Mouse (Mus musculus) splenic B cell, adult 2 months (primary cell): ENCODE measurements at regions not wholly inside any gene's neighbourhood (a gene's known extent, or its start where the extent isn't known, plus 50 kb on each side); places are given as distances from the start of the nearest gene placed in this dataset.

Experiments
- DNase-seq: peaks from one replicate; pipeline ENCODE4 v3.0.0-alpha.2; 2011; ENCODE audit warnings: low read depth, low spot score
- H3K27me3 ChIP-seq: 2 replicates; pipeline ENCODE4 v1.6.1; 2012; ENCODE audit warnings: mild to moderate bottlenecking, low read length, moderate library complexity, mixed read lengths; ENCODE audit not compliant: control insufficient read depth, poor library complexity, insufficient read depth, severe bottlenecking
- H3K36me3 ChIP-seq: 2 replicates; pipeline ENCODE4 v1.6.1; 2012; ENCODE audit warnings: mild to moderate bottlenecking, low read length, moderate library complexity, mixed read lengths; ENCODE audit not compliant: control insufficient read depth, poor library complexity, insufficient read depth, severe bottlenecking

GRCm38 (mm10) chr3:80284656-80285055, 400.3 kb downstream of the Fam198b start:
- no peaks in the 10 kb centered on the region for H3K27me3 ChIP-seq
- no peak for DNase-seq

DNA sequence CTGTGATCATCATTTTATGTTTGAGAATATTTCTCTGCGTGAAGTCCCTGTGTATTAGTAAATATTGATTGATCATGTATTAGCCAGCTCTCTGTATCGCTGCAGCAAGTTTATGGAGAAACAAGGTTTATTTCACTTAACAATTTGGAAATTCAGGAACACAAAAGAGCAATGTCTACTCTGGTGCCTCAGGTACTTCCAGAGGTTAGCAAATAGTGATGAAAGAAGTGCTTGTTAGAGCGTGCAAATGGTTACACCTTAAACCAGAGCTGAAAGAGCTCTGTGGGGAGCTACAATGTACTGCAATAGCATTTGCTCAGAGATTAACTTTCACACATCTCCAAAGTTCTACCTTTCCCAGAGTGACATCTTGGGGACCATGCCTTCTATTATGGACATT, 400.9 kb downstream of the Fam198b start:
- H3K36me3 ChIP-seq: no peaks in the 10 kb centered on the region
- DNase-seq: no peak
- no peaks in the 10 kb centered on the region for H3K27me3 ChIP-seq

More at GRCm38 (mm10) chr3:80284656-80285055, 400.3 kb downstream of the Fam198b start:
- no peaks in the 10 kb centered on the region for H3K36me3 ChIP-seq

DNA sequence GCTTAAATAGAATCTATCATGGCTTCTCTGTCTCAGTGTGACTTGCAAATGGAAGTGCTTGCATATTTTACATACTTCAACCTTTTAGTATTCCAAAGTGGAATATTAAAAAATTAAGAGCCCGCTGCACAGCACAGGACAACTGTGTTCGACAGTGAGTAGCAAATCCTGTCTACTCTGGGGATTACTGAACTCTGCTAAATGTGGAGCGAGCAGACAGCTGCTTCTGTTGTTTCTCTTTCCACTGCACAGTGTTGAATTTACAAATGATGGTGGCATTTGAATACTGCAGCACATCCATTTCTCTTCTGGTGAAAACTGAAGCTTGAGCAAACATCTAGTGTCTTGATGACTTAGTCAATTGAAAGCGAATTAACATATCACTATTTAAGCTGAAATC, 409.2 kb downstream of the Fam198b start:
- no peak for DNase-seq
- H3K36me3 ChIP-seq: no peaks in the 10 kb centered on the region

DNA sequence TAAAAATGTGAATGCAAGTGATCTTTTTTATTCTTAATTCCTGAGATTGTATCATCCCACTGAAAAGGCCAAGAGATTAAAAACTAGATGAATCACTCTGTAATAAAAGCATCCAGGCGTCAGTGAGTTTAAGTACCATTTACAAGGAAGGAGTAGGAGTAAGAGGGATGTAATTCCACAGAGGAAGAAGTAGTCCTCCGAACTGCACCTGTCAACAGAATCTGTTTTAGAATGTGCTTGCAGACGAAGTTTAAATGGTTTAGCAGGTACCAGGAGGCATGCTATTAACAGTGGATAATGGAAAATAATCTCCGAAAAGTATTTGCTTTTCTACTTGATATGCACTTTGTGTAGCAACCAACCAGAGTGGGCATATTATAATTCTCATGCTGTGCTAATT, 423.3 kb downstream of the Fam198b start:
- Histone ChIP-seq H3K27me3 (no peaks in the 10 kb centered on the region), H3K36me3 (no peaks in the 10 kb centered on the region)
- DNase-seq: no peak

More for the DNA sequence above, 409.2 kb downstream of the Fam198b start:
- no peaks in the 10 kb centered on the region for H3K27me3 ChIP-seq

DNA sequence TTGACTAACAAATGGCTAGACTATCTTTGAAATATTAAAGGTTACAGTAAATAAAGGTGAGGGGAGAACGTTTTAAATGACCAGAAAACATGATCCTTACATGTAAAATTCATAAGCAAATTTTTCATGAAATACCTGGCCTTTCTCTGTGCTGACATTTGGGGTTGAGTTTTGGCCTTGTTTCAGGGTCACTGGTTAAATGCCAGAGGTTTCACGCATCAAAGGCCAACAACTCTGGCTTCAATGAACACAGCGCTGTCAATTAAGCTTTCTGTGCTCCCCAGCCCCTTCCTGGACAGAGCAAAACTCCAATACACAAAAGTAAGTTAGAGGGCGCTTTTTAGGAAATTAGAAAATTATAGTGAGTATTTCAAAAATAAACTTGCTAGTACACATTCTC, 425.6 kb downstream of the Fam198b start:
- H3K36me3 ChIP-seq: no peaks in the 10 kb centered on the region
- no peaks in the 10 kb centered on the region for H3K27me3 ChIP-seq
- DNase-seq: no peak

GRCm38 (mm10) chr3:80311689-80312088, 427.4 kb downstream of the Fam198b start:
- Histone ChIP-seq H3K27me3 (no peaks in the 10 kb centered on the region), H3K36me3 (no peaks in the 10 kb centered on the region)
- no peak for DNase-seq

DNA sequence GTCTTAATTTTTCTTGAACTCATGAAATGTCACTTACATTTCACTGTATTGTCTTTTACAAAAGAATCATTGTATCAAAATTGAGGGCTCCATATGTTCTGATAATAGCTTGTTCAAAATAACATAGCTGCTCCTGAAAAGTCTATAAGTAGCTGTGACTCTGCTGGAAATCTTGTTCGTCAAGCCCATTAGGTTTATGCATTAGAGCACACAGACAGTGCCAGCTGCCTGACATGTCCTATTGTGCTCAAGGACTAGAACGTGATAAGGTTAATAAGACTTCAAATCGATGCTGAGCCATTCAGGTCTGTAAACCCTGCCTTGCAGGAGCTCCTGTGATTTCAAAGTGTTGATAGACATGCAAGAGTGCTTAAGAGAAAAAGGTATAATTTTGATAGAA, 438.0 kb downstream of the Fam198b start:
- Histone ChIP-seq H3K36me3 (no peaks in the 10 kb centered on the region), H3K27me3 (no peaks in the 10 kb centered on the region)
- DNase-seq: no peak

GRCm38 (mm10) chr3:80324726-80325125, 440.4 kb downstream of the Fam198b start:
- no peaks in the 10 kb centered on the region for H3K36me3 ChIP-seq
- H3K27me3 ChIP-seq: no peaks in the 10 kb centered on the region
- no peak for DNase-seq

GRCm38 (mm10) chr3:80331776-80332175, 447.4 kb downstream of the Fam198b start:
- Histone ChIP-seq H3K36me3 (no peaks in the 10 kb centered on the region), H3K27me3 (no peaks in the 10 kb centered on the region)
- no peak for DNase-seq

GRCm38 (mm10) chr3:80334446-80334893, 450.1 kb downstream of the Fam198b start:
- H3K27me3 ChIP-seq: no peaks in the 10 kb centered on the region
- no peaks in the 10 kb centered on the region for H3K36me3 ChIP-seq
- DNase-seq: no peak

DNA sequence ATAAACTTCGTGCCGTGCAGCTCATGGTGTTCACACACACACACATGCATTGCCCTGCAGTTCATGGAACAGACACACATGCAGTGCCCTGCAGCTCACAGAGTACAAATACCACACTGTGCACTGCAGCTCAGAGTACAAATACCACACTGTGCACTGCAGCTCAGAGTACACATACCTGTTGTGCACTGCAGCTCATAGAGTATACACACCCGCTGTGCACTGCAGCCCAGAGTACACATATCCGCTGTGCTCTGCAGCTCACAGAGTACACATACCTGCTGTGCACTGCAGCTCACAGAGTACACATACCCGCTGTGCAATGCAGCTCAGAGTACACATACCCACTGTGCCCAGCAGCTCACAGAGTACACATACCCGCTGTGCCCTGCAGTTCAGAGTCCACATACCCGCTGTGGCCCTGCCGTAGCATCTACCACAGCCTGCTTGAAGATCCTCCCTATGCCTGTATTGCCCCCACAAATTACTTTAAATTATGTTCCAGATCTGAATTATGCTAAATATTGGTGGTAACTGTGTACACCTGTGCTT, 451.9 kb downstream of the Fam198b start:
- Histone ChIP-seq H3K27me3 (no peaks in the 10 kb centered on the region), H3K36me3 (no peaks in the 10 kb centered on the region)
- DNase-seq: no peak

DNA sequence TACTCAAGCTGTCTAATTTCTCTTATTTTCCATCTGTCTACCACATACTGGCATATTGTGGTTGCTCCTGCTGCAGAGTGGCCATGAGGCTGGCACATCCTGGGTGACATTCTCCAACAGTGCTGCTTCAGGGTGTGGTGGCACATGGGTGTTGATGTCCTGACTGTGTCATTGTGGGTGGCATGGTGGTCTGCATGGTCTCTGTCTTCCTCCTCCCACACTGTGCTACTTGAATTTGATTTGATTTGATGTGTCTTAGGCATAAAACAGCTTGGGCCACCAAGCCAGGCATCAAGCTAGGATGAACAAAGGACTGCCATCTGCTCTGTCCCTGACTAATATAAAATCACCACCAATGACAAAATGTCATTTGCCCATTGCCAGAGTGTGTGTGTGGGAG, 434.7 kb downstream of the Gria2 start:
- Histone ChIP-seq H3K36me3 (no peaks in the 10 kb centered on the region), H3K27me3 (no peaks in the 10 kb centered on the region)
- DNase-seq: no peak

DNA sequence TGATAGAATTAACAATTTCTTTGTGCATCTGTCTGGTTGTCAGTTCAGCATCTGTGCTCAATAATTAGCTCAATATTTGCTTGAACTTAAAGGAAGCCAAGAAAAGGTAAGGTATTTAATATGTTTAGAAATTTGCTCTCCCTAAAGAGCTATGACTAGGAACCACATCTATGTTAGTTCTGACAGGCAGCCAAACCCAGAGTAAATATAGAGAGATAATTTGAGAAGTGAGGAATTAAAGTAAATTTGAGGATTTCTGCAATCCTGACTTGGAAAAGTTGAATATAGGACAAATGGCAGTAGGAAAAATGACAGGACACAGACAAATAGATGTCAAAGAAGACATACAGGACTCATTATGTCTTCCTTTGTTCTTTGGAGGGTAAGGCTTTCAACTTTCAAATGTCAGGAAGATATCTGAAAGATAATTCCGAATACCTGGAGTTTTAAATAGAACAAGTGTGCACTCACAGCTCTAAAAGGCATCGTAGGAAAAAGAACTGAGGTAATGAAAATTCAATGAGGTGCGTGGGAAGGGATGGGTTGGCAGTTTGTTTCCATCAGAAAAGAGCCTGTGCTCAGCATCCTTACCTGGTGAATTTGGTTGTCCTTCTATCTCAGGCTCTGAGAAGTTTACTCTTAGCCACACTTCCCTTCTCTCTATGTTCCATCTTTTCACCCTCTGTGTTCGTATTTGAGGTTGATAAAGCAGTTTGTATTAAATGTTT, 433.3 kb downstream of the Gria2 start:
- H3K27me3 ChIP-seq: no peaks in the 10 kb centered on the region
- H3K36me3 ChIP-seq: no peaks in the 10 kb centered on the region
- no peak for DNase-seq

GRCm38 (mm10) chr3:80372436-80372835, 430.2 kb downstream of the Gria2 start:
- no peaks in the 10 kb centered on the region for H3K36me3 ChIP-seq
- no peaks in the 10 kb centered on the region for H3K27me3 ChIP-seq
- no peak for DNase-seq

- no peak for DNase-seq
- Histone ChIP-seq H3K36me3 (no peaks in the 10 kb centered on the region), H3K27me3 (no peaks in the 10 kb centered on the region)
Observed at GRCm38 (mm10) chr3:80385986-80386385, 416.6 kb downstream of the Gria2 start.

GRCm38 (mm10) chr3:80396240-80396639, 406.4 kb downstream of the Gria2 start:
- H3K36me3 ChIP-seq: no peaks in the 10 kb centered on the region
- H3K27me3 ChIP-seq: no peaks in the 10 kb centered on the region
- DNase-seq: no peak
